Mouse (Mus musculus) forebrain, embryonic 11.5 days (tissue): Measurements from ENCODE around the gene Pomgnt2. TPM values are rescaled to one million over a fixed set of nuclear protein-coding genes. Genes with fewer than 3 reads are reported as not detected.

ENCODE experiments used
- ATAC-seq: fragments of 200-750 bp; cut with Nextera tagmentation; replicated peaks from 2 replicates; pipeline ENCODE4 v1.8.0; 2017; ENCODE audit warnings: moderate TSS enrichment; ENCODE audit not compliant: low FRiP score
- DNase-seq: peaks from one replicate; pipeline ENCODE4 v3.0.0-alpha.2; 2017; ENCODE audit warnings: low spot score
- H3K27ac ChIP-seq: fragments of 300-500 bp; sonication (generic); 2 replicates; pipeline ENCODE4 v1.5.1; 2014; ENCODE audit warnings: low read depth, low read length
- H3K27me3 ChIP-seq: fragments of 300-500 bp; sonication (generic); 2 replicates; pipeline ENCODE4 v1.6.1; 2014; ENCODE audit warnings: mild to moderate bottlenecking, low read length, mixed read lengths; ENCODE audit not compliant: control insufficient read depth, insufficient read depth
- H3K36me3 ChIP-seq: fragments of 300-500 bp; sonication (generic); 2 replicates; pipeline ENCODE4 v1.6.1; 2014; ENCODE audit warnings: mild to moderate bottlenecking, low read length, moderate library complexity, mixed read lengths; ENCODE audit not compliant: control insufficient read depth, insufficient read depth
- H3K4me1 ChIP-seq: fragments of 300-500 bp; sonication (generic); replicated peaks from 2 replicates; pipeline ENCODE4 v1.6.1; 2014; ENCODE audit warnings: low read length, mixed read lengths; ENCODE audit not compliant: control insufficient read depth, insufficient read depth
- H3K4me2 ChIP-seq: fragments of 300-500 bp; sonication (generic); 2 replicates; pipeline ENCODE4 v1.6.1; 2014; ENCODE audit warnings: low read depth, mild to moderate bottlenecking, low read length, moderate library complexity, mixed read lengths; ENCODE audit not compliant: severe bottlenecking
- H3K4me3 ChIP-seq: fragments of 300-500 bp; sonication (generic); 2 replicates; pipeline ENCODE4 v1.5.1; 2014; ENCODE audit warnings: low read depth, low read length
- H3K9ac ChIP-seq: fragments of 300-500 bp; sonication (generic); 2 replicates; pipeline ENCODE4 v1.6.1; 2014; ENCODE audit warnings: low read length
- H3K9me3 ChIP-seq: fragments of 300-500 bp; sonication (generic); 2 replicates; pipeline ENCODE4 v1.6.1; 2016; ENCODE audit warnings: low read length, mixed read lengths; ENCODE audit not compliant: control insufficient read depth
- WGBS: fragments of 180-500 bp; shearing (Covaris S2); extraction: QIAGEN DNeasy Blood & Tissue Kit; methylation state at CpG from one replicate; pipeline ENCODE4 v1.1.7; 2014; 5-methylcytosine and 5-hydroxymethylcytosine counted together
- polyA plus RNA-seq: library from polyadenylated mRNA; unstranded; fragments of >200 nt; fragmentation: Nextera tagmentation; extraction: Ambion mirVana; gene quantifications from 2 replicates; pipeline ENCODE4 v1.2.1, GENCODE M21; 2014

Pomgnt2 gene
- polyA plus RNA-seq, 1 experiment from 2014 or later: 12.9 TPM

DNA sequence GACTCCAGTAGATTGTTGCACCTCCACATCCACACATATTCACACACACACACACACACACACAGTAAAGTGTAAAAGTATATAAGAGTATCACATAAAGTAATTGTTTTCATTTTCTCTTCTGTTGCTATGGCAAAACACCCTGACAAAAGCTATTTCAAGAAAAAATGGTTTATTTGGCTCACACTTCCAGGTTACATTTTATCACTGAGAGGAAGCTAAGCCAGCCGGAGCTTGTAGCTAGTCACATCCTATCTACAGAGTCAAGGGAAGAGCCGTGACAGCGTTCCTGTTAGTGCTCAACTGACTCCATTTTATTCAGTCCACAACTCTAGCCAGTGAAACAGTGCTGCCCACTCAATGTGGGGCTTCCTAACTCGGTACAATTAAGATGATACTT is 48.5 kb downstream of the Pomgnt2 start:
- no peaks in the 10 kb centered on the region for H3K36me3 ChIP-seq
- no peak overlapping the region for H3K27ac ChIP-seq
- 87% methylated on average over 4 of the region's 4 CpGs for WGBS
- no peaks in the 10 kb centered on the region for H3K9me3 ChIP-seq
- no peak for ATAC-seq
- DNase-seq: no peak
- no peak overlapping the region for H3K9ac ChIP-seq
- no peak overlapping the region for H3K4me2 ChIP-seq
- peaks cover 1% of the 10 kb centered on the region; the same call in 1 of the 2 replicates for H3K4me1 ChIP-seq
- no peaks in the 10 kb centered on the region for H3K27me3 ChIP-seq
- H3K4me3 ChIP-seq: no peak overlapping the region

DNA sequence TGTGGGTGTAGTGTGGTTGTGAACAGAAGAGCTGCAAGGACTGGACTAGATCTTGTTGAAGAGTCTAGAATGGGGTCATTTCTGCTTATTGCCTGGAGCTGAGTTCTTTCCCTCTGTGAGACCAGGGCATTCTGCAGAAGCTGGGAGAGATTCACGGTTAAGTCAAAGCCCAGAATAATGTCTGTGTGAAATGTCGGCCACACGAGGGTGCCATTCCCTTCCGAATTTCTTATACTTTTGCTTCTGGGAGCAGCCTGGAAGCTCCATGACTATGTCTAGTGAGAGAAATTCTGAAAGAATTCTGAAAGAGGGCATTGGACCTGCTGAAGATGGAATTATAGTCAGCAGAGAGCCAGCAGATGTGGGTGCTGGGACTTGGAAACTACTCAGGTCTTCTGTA is 49.1 kb downstream of the Pomgnt2 start:
- 17% methylated on average over 4 of the region's 4 CpGs for WGBS
- H3K27ac ChIP-seq: no peak overlapping the region
- no peaks in the 10 kb centered on the region for H3K36me3 ChIP-seq
- H3K4me1 ChIP-seq: peaks cover 1% of the 10 kb centered on the region; the same call in 1 of the 2 replicates
- no peak overlapping the region for H3K9ac ChIP-seq
- DNase-seq (peak; percentile 62), ATAC-seq (no peak)
- no peak overlapping the region for H3K4me2 ChIP-seq
- no peaks in the 10 kb centered on the region for H3K27me3 ChIP-seq
- H3K4me3 ChIP-seq: no peak overlapping the region
- H3K9me3 ChIP-seq: no peaks in the 10 kb centered on the region

DNA sequence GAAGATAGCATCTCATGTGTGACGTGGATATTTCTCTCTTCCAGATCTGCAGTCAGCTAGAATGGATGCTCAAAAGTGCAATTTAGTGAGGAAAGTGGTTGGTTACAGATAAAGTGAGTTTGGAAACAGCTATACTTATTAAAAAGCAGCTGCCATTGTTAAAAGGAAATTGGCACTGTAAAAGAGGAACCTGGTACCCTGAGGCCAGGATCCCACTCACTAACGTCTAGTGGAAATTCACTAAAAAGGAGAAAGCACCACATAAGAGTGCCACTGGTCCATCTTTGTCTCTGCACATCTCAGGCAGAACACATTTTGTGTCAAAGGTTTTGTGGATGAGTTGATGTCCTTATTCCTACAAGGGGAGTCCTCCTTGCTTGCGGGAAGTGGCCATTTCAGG is 53.3 kb downstream of the Pomgnt2 start:
- H3K27me3 ChIP-seq: no peaks in the 10 kb centered on the region
- ATAC-seq (no peak), DNase-seq (no peak)
- H3K9me3 ChIP-seq: no peaks in the 10 kb centered on the region
- no peak overlapping the region for H3K4me3 ChIP-seq
- 92% methylated on average over 3 of the region's 3 CpGs for WGBS
- H3K4me2 ChIP-seq: no peak overlapping the region
- H3K36me3 ChIP-seq: no peaks in the 10 kb centered on the region
- H3K9ac ChIP-seq: no peak overlapping the region
- no peak overlapping the region for H3K27ac ChIP-seq
- no peaks in the 10 kb centered on the region for H3K4me1 ChIP-seq

DNA sequence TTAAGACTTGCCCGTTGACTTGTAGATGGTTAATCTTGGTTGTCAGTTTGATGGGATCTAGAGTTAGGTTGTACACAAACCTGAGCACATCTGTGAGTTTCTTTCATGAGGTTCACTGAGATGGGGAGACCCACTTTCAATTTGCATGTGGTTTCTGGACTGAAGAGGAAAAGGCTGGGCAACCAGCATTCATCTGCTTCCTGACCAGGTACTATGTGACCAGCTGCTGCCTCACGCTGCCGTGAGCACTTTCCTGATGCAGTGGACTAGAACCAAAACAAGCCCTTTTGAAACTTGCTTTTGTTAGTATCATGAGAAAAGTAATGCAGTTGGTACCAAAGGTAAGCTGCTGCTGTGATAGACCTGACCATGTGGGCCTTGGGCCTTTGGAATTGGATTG is 53.9 kb downstream of the Pomgnt2 start:
- H3K36me3 ChIP-seq: no peaks in the 10 kb centered on the region
- ATAC-seq: no peak
- H3K9ac ChIP-seq: no peak overlapping the region

DNA sequence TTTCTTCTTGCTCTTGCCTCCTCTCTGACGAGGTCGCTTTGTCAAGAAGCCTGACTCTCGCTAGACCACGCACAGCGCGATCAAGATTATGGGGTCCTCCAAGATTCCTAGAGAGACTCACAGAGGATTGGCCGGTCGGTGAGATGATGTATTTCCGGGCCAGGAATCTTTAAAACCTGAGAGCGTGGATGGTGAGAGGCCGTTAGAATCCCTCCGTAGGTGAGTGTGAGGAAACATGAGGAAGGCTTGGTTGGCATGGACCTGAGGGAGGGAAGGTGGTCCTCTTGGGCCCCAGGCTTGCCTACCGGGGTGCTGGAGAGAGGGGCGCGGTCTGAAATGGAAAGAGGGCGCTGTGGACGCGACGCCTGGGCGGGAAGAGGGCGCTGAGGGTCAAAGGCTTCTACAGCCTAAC is 59.0 kb downstream of the Pomgnt2 start:
- no peak overlapping the region for H3K27ac ChIP-seq
- H3K4me3 ChIP-seq: peak overlapping the region; percentile 34
- no peaks in the 10 kb centered on the region for H3K36me3 ChIP-seq
- H3K9ac ChIP-seq: peak overlapping the region; percentile 57
- H3K4me1 ChIP-seq: no peaks in the 10 kb centered on the region
- peak overlapping the region; percentile 41 for H3K4me2 ChIP-seq
- H3K9me3 ChIP-seq: no peaks in the 10 kb centered on the region
- no peaks in the 10 kb centered on the region for H3K27me3 ChIP-seq
- DNase-seq: peak; percentile 63
- peak; percentile 64 for ATAC-seq
- WGBS: 62% methylated on average over 21 of the region's 21 CpGs

More for the DNA sequence above, 53.9 kb downstream of the Pomgnt2 start:
- no peak overlapping the region for H3K4me2 ChIP-seq
- H3K27ac ChIP-seq: no peak overlapping the region
- no peak overlapping the region for H3K4me3 ChIP-seq
- DNase-seq: no peak
- no peaks in the 10 kb centered on the region for H3K9me3 ChIP-seq
- 91% methylated on average over 3 of the region's 3 CpGs for WGBS
- no peaks in the 10 kb centered on the region for H3K4me1 ChIP-seq
- no peaks in the 10 kb centered on the region for H3K27me3 ChIP-seq

DNA sequence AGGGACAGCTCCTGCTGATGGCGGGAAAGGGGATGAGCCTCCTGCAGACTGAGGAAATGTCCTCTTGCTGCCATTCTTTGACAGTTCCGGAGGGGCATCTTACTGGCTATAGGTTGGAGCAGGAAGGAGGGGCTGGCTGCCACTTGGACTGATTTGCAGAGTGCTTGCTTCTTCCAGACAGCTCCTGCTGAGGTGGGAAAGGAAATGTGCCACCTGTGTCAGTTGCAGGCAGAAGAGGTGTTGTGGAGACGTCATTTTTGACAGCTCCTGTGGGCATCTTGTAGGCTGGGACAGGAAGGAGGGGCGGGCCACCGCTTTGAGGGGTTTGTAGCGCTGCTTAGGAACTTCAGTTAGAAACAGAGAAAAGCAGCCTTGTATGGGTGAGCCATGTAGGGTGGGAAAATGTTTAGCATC is 59.5 kb downstream of the Pomgnt2 start:
- H3K36me3 ChIP-seq: no peaks in the 10 kb centered on the region
- no peaks in the 10 kb centered on the region for H3K27me3 ChIP-seq
- no peaks in the 10 kb centered on the region for H3K4me1 ChIP-seq
- 73% methylated on average over 6 of the region's 6 CpGs for WGBS
- H3K4me3 ChIP-seq: peak overlapping the region; percentile 34; the same call in 1 of the 2 replicates
- H3K27ac ChIP-seq: no peak overlapping the region
- peak overlapping the region; percentile 41 for H3K4me2 ChIP-seq
- ATAC-seq: 0 out of 2 replicates have a peak, but pooled peaks have one; percentile 21
- peak overlapping the region; percentile 27; the same call in 1 of the 2 replicates for H3K9ac ChIP-seq
- no peak for DNase-seq
- H3K9me3 ChIP-seq: no peaks in the 10 kb centered on the region

DNA sequence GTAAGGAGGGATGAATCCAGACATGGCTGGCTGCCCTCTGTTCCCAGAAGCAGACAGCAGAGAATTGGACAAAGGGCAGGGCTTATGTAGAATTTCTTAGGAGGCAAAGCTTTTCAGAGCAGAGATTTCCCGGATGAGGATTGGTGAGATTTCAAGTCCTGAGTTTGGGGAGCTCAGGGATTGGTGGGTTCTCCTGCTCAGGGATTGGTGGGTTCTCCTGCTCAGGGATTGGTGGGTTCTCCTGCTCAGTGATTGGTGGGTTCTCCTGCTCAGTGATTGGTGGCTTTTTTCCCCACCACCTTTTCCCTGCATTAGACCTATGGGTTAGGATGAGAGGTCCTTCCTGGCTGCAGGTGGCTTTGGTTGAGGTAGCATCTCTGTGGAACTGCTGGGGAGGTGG is 60.0 kb downstream of the Pomgnt2 start:
- Histone ChIP-seq H3K9ac (no peak overlapping the region), H3K4me3 (no peak overlapping the region), H3K36me3 (no peaks in the 10 kb centered on the region), H3K27ac (no peak overlapping the region), H3K9me3 (no peaks in the 10 kb centered on the region), H3K27me3 (no peaks in the 10 kb centered on the region), H3K4me2 (peak overlapping the region; percentile 41; the same call in 1 of the 2 replicates), H3K4me1 (no peaks in the 10 kb centered on the region)
- WGBS: 79% methylated on average over 1 of the region's 1 CpGs
- DNase-seq (no peak), ATAC-seq (0 out of 2 replicates have a peak, but pooled peaks have one; percentile 10)

DNA sequence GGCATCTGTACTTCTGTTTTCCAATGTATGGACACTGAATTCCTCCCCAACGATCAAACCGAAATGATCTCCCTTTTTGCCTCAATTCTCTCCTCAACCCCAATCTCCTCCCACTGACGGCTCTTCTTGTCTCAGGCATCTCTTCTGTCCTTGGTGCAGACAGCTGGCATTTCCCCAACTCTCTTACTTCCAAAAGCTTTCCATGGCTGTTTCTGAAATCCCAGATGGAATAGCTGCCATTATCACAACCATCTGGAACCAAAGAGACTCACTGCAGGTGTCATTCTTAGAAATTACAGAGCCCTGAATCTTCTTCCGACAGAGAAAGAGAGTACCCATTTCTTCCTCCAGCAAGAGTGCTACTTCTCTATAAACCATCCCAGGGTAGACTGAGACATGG is 62.1 kb downstream of the Pomgnt2 start:
- no peak overlapping the region for H3K4me2 ChIP-seq
- no peak overlapping the region for H3K27ac ChIP-seq
- WGBS: 87% methylated on average over 4 of the region's 4 CpGs
- H3K27me3 ChIP-seq: no peaks in the 10 kb centered on the region
- H3K36me3 ChIP-seq: no peaks in the 10 kb centered on the region
- H3K4me1 ChIP-seq: no peaks in the 10 kb centered on the region
- DNase-seq (no peak), ATAC-seq (no peak)
- no peak overlapping the region for H3K9ac ChIP-seq
- no peaks in the 10 kb centered on the region for H3K9me3 ChIP-seq
- no peak overlapping the region for H3K4me3 ChIP-seq
